Mouse (Mus musculus): ENCODE measurements around the gene Tmem167b. TPM values are rescaled to one million over a fixed set of nuclear protein-coding genes. Genes with fewer than 3 reads are reported as not detected.
"Not testable (repeated sequence)": the region's sequence is repeated elsewhere in the genome, so short reads cannot be mapped to it uniquely, and the experiment has no call there.

Gene Tmem167b
- 10 to 100 TPM; 14.8 to 16.5 (median 16.1) TPM for total RNA-seq (2022)

DNA sequence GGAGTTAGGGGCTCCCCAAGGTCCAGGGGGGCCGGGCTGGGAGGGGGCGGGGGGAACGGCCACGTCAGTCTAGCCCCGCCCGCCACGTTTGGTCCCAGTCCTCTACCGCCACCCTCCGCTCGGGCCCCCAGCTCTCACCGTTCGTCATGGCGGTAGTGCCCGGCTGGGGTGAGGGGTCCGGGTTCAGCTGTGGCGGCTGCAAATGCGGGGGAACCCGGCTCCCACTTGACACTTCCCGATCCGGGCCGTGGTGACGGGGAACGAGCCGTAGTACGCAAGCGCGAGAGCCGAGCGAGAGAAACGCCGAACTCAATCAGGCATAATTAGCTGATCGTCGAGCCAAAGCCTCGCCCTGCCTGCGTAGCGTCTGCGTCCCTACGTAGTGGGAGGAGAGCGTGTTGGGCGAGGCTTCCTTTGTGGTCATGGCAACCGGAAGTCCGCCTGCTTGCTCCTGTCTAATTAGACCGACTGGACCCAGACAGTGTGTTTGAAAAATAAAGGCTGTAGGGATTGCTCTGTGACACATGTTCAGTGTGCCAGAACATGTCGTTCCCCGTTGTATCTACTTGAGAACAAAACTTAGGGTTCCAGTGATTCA, at the start of gene Tmem167b:
Gene Tmem167b, minus strand, starts transcription at position 334 of the 598 bp plus-strand sequence.
- peak; percentile 94 to 95 for DNase-seq (ENCODE audit: low spot score in 2 of 2)

DNA sequence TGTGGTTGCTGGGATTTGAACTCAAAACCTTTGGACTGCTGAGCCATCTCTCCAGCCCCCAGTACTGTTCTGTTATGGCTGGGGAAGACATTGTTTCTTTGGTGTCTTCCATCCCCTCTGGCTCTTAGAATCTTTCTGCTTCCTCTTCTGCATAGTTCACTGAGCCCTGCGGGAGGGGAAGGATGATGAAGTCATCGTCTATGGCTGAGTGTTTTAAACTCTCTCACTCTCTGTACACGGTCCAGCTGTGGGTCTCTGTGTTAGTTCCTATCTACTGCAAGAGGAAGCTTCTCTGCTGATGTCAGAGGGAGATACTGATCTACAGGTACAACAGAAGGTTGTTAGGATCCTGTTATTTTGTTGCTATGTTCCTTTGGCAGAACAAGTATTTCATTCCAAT, 46.6 kb upstream of the Tmem167b start:
- DNase-seq (ENCODE audit: low spot score in 2 of 2), result no peak

DNA sequence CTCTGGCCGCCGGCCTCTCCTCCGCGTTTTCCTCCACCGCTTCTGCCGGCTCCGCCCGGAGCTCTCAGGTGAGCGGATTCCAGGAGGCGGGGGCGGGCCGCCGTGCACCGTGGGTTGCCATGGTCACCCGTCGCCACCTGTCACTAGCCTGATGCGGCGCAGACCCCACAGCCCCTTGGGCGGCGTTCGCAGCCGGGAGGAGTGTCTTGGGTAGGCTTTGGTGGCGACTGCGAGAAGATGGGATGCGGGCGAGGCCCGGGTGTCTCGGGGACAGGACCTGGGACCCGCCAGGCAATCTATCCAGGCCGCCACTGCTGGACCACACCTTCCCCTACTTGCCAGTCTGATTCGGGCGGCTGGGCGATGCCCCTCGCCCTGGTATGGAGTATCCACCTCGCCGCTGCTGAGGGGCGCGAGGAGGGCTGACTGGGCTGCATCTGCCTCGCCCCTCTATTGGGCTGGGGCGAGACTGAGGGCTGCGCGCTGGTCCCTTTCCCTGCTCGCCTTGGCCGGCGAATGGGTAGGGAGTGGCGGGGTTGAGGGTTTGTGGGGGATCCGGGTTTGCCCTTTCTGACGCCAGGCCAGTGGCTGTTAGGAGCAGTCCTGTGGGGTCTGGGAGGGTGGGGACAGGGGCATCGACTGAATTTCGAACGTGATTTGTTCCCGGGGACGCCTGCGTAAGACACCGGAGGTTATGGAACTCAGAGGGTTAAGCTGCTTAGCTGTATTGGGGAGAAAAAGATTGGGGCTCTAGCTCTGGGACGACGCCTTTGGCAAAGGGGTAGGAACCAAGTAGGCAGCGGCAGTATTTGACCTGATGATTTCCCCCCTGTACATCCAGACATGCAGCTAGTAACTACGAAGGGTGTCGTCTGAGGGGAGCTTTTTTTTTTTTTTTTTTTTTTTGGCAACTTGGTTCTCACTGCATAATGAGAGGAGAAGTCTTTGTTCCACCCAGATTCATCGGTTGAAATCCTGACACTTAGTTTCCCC, 29.6 kb upstream of the Tmem167b start:
- peak in 1 of 2 experiments; percentile 27 for DNase-seq (ENCODE audit: low spot score in 2 of 2)

DNA sequence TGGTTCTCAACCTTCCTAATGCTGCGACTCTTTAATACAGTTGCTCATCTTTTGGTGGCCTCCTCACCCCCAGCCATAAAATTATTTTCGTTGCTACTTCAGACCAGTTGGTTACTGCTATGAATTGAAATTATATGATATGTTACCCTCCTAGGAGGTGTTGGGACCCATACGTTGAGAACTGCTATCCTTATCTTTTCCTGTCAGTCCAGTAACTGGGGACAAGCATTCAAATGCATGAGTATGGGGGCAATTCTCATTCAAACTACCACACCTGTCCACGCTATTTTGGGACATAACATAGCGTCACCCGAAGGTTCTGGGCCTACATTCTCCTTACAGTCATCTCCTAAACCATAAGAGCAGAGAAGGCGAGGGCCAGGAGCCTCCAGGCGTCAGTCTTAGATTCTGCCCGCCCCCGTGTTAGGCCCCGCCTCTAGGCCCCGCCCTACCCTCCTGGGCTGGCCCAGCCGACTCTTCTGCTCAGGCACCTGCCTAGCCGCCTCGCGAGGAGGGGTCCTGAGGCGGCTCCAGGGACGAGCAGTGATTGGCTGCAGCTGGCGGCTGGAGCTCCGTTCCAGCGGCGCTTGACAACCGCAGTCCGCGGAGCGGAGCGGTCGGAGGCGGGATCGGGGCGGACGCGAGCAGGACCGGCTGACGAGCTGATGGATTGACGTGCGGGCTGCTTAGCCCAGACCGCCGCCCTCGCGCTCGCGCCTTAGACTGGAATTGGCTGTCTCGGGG, 28.7 kb upstream of the Tmem167b start, which contains the start of gene Wdr47:
Gene Wdr47, plus strand, starts transcription at position 494 of the 744 bp plus-strand sequence.
- peak; percentile 92 to 95 for DNase-seq (ENCODE audit: low spot score in 2 of 2)

DNA sequence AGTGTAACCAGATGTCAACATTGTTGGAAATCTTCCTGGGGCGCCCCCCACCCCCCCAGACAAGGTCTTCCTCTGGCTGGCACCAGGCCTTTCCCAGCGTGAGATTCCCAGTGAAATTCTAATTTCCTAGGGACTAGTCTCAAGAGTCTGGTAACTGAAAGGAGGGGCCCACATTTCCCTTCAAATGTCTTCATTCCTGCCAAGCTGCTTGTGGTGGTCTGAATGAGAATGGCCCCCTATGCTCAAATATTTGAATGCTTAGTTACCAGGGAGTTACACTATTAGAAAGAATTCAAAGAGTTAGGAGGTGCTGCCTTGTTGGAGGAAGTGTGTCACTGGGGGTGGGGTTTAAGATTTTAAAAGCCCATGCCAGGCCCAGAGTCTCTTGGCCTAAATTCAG, 26.2 kb upstream of the Tmem167b start:
- DNase-seq (ENCODE audit: low spot score in 2 of 2), result no peak

DNA sequence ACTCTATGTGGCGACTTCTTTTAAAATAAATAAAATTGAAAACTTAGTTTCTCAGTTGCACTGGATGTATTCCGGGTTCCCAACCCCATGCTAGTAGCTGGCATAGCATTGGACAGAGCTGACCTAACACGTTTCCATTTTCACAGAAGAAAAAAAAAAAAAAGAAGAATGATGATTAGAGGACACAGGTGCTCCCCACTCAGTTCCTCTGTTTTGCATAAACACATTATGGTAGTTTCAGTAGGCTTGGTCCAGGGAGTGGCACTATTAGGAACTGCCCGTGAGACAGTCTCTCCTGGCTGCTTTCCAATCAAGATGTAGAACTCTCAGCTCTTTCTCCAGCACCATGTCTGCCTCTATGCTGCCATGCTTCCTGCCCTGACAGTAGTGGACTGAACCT, 22.3 kb upstream of the Tmem167b start:
- DNase-seq (ENCODE audit: low spot score in 2 of 2), result no peak

DNA sequence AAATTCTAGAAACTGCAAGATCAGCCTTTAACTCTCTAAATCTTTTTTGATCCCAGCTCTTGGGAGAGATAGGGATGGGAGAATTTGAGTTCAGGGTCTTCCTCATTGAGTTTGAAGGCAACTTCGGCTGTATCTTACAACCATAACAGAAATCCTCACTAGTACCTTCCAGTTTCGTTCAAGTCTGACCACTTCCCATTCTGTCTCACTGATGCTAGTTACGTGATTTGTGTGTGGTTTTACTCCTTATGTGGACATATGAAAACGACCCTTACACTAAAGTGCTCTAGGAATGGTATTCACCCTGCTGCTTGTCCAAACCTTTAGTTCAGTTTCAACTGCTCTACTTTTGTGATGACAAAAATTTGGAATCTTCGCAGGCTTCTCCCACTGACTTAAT, 11.8 kb upstream of the Tmem167b start:
- no peak for DNase-seq (ENCODE audit: low spot score in 2 of 2)

DNA sequence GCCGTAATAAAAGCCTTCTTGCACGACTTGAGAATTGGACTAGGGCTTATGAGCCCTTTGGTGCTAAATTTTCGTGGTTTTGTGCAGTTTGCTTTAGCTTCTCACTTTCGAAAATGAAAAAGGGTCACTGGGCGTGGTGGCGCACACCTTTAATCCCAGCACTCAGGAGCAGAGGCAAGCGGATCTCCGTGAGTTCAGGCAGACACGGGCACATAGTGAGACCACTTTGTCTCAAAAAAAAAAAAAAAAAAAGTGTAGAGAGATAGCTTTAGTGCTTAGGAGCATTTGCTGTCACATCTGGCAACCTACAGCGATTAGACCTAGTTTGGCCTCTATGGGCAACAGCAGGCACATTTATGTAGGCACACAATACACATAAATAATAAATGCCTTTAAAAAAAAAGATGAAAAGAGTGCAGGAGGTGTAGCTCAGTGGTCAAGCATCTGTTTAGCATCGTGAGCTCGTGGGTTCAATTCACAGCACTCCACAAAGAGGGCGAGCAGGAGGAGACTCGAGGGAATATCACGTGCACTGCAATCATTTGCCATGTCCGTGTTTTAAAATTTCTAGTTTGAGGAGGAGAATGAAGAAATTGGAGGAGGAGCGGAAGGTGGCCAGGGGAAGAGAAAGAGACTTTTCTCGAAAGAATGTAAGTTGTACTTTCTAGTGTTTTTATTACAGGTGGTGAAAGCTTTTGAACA, 10.2 kb upstream of the Tmem167b start:
- no peak for DNase-seq (ENCODE audit: low spot score in 2 of 2)

DNA sequence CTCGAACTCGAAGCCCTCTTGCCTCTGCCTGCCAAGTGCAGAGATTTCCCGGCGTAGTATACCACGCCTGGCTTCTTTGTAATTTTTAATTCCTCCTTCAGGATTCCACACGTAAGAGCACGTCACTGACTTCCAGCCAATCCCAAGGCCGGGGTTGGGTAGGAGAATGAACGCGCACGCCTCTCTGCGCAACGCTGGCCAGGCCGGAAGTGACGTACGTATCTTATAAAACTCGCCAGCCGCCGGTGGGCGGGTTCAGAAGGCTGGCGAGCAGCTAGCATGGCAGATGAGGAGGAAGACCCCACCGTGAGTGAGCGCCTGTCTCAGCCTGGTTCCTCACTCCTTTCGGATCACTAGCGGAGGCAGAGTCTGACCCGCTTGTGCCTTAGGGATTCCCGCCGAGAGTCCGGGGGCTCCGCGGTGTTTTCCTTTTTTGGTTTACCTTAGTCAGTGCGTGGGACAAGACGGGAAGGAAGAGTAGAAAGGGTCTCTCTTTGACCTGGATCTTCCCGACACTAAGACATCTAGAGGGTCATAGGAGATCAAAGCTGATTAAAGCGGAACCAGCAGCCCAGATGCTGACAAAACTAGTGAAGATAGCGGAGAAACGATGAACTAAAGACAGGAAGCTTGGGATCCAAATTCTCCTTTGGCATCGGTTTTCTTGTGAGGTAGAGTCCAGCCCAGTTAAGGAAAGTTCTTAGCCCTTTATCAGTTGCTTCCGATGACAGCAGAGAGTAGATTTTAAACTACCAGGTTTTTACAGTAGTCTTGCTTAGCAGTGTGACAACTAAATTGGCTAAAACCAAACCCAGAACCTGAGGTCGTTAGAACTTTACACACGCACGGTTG, 9.4 kb upstream of the Tmem167b start, which contains the start of gene Taf13:
Gene Taf13, plus strand, starts transcription at position 256 of the 852 bp plus-strand sequence.
- DNase-seq (ENCODE audit: low spot score in 2 of 2), result peak; percentile 95

DNA sequence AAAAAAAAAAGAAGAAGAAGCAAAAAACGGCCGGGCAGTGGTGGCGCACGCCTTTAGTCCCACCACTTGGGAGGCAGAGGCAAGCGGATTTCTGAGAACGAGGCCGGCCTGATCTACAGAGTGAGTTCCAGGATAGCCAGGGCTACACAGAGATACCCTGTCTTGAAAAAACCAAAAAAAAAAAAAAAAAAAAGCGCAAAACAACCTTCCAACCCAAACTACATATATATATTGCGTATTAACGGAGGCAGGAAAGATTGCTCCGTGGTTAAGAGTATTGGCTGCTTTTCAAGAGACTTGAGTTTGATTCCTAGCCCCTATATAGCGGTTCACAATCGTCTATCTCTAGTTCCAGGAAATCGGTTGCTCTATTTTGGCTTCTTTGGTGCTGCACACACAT, 8.5 kb upstream of the Tmem167b start:
- no peak for DNase-seq (ENCODE audit: low spot score in 2 of 2)

DNA sequence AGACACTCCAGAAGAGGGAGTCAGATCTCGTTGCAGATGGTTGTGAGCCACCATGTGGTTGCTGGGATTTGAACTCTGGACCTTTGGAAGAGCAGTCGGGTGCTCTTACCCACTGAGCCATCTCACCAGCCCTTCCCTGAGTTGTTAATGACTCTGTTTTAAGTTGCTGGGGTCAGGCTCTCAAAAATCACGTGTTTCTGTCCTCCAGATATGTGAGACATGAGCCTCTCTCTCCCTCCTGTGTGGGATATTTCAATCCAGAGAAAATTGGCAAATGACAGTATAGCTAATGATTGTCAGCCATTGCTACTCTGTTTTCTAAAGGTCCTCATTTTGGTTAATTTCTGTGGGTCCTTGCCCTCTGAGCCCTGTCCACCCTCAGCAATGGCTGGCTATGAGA, 7.4 kb upstream of the Tmem167b start:
- not testable (repeated sequence) for DNase-seq (ENCODE audit: low spot score in 2 of 2)

DNA sequence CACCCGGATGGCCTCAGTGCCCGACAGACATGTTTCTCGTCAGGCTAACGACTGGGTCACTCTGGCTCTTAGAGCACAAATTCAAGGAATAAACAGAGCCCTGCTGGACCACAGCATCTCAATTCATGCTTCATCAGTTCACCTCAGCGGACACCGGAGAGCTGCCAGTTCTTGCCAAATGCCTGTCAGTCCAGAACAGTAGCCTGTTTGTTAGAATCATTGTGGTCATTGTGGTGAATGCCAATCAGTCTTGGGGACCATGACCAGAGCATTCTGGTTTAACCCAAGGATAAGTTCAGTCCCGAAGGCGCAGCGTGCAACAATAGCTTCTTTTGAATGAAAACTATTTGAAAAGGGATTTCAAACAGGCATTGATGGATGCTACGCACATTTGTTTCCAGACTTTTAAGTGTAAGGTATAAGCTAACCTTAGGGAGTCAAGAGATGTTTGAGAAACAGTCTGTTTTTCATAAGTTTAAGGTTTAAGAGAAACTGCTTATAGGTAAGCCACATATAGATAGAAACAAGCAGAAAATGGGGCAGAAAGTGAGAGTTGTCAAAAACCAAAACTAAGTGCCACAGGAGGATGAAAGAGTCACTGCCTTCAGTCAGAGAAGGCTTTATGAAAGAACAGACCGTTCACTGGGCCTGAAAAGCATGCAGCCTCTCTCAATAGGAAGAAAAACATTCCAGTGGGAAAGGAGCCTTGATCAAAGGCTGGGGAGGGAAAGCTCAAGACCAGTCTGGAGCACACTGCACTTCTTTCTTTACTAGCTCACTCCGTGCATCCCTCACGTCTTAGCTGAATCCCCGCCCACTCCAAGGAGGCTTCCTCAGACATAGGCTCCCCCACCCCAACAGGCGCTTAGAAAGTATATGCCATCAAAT, 6.0 kb upstream of the Tmem167b start:
- no peak for DNase-seq (ENCODE audit: low spot score in 2 of 2)

DNA sequence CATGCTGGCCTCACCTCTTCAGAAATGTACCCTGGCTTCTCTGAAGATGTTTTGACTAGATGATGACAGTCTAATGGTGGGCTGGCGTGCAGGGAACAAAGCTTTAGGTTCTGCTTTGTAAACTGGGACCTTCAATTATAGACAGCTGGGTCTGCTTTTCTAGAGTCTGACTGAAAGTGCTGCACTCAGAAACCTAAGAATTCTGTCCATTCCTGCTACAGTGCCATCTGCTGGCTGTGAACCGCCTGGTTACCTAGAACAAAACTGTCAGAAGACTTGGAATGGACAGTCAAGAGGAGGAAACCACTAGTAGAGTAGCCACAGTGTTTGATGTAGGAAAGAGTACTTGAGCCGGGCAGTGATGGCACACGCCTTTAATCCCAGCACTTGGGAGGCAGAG, 1.0 kb upstream of the Tmem167b start:
- peak; percentile 57 to 63 for DNase-seq (ENCODE audit: low spot score in 2 of 2)

DNA sequence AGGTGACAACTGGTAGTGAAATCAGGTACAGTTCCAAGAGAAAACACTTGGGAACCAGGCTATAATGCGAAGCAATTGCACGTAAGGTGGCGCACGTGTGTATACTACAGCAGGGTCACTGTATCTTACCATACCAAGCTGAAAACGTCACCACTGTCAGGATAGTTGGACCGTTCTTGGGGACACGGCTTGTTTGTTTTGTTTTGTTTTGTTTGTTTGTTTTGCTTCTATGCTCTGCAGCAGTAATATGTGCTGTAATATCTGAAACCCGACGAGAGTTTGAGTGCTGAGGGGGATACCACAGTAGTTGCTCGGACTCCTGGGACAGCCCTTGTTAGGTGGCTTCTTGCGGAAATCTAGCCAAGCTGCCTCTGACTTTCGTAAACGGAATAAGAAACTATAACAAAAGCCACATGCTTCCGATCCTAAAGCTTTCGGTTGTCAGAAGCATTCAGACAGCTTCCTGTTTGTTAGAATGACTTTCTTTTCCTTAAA, 558 bp upstream of the Tmem167b start:
- no peak for DNase-seq (ENCODE audit: low spot score in 2 of 2)

DNA sequence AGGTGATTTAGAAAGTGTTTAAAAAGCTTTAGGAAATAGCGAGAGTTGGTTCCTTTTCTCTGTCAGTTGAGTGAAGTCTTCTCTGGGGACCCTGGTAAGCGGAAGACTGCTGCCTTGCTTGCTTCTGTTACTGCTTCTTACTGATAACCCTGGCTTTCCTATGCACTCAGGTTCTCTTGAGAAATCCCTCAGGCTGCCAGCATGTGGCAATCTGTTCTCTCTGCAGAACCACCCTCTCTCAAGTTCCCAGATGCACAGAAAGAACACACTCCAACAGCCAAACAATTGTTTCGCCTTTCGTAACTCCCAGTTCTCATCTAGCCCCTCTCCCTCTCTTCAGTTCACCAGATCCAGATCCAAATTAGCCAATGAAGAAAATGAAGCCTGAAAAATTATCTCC, 4.4 kb downstream of the Tmem167b start:
- no peak for DNase-seq (ENCODE audit: low spot score in 2 of 2)

DNA sequence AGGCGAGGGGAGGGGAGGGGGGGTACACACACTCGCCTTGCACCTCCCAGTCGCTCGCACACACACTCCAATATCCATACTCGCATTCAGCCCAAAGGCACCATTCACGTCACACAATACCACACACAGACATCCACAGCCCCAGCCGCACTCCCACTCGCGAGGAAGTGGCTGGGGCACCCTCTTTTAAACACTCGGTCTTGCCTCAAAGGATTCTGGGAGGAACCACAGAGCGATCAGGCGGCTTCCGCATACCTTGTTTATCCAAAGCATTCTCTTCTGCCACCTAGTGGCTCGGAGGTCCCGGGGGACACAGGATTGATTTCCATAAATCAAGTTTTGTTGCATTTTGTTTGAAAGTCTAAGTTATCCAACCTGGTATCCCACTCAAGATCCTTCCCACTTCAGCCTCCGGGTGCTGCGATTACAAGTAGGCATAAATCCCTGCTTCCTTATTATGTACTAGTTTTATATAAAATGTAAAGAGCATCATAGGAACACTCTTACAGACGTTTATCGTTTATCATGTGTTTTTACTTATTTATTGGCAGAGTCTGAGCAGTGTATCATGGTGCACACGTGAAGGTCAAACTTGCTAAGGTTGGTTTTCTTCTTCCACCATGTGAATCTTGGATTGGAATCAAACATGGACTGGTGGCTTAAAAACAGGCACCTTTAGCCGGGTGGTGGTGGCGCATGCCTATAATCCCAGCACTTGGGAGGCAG, 7.5 kb downstream of the Tmem167b start:
- DNase-seq (ENCODE audit: low spot score in 2 of 2), result peak; percentile 88 to 90

DNA sequence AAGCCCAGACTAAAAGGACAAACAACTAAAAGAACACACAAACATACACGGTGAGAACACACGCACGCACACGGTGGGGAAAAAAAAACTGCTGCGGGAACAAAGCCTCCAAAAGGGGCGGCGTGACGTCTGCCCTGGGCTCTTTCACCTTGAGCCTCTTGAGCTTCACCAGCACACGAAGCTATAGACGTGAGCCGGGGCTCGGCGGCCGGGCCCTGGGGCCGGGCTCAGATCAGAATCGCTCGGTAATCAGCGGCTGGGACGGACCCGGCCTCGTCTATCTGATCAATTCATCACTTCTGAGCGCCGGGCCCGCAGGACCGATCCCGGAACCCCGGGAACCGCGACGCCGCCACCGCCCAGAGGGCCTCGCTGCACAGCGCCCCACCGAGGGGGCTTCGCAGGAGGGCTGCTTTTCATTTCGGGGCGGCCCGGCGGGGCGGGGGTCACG, 8.1 kb downstream of the Tmem167b start:
- no peak for DNase-seq (ENCODE audit: low spot score in 2 of 2)

DNA sequence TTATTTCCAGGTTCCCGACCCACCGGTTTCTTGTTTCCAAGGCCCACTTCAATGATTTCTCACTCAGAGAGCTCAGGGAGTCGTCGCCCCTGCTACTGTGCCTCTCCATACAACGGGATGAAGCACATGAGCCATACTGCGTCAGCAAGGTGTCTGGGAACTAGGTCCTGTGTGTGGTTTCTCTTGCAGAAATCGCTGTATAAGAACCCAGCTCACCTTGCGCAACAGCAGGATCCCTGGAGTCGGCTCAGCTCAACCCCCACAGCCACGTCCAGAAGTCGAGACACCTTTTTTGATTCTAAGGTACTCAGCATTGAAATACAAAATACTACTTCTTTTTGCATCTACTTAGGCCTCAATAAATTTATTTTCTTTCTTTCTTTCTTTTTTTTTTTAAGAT, 20.0 kb downstream of the Tmem167b start:
- no peak for DNase-seq (ENCODE audit: low spot score in 2 of 2)

Data from gastrocnemius, adult 8-10 months (tissue).